Mouse (Mus musculus) fat pad, adult 2 months (tissue): Measurements from ENCODE around the gene Akna.
"Not testable (repeated sequence)": the region's sequence is repeated elsewhere in the genome, so short reads cannot be mapped to it uniquely, and the experiment has no call there.

Experiments
- DNase-seq: peaks from one replicate; pipeline ENCODE4 v3.0.0-alpha.2; 2011; ENCODE audit warnings: low read depth, low spot score; ENCODE audit errors: extremely low read depth

The Akna gene

GRCm38 (mm10) chr4:63333403-63333802 is 69.8 kb downstream of the Akna start:
- no peak for DNase-seq

GRCm38 (mm10) chr4:63323275-63323815 is 79.8 kb downstream of the Akna start:
- no peak for DNase-seq

DNA sequence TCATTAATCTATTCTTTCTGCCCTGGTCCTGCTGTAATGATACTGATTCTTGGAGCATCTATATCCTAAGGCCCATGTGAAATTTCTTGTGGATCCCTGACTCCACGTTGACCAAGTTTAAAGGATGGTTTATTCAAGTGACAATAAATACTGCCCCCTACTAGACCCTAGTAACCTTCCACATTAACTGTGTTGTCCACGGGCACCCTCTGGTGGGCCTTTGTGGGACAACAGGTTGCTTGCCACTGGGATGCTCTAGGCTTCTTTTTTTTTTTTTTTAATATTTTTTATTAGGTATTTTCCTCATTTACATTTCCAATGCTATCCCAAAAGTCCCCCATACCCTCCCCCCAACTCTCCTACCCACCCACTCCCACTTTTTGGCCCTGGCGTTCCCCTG is 83.6 kb downstream of the Akna start:
- not testable (repeated sequence) for DNase-seq
